Mouse (Mus musculus) lung, postnatal 0 days (tissue): ENCODE measurements around the gene Usp2. TPM values are rescaled to one million over a fixed set of nuclear protein-coding genes. Genes with fewer than 3 reads are reported as not detected.
A peak's percentile ranks its signal among the peaks of the same experiment; 100 is the strongest.

Source experiments
- ATAC-seq: fragments of 200-750 bp; cut with Nextera tagmentation; 2 replicates; pipeline ENCODE4 v1.8.0; 2017; ENCODE audit warnings: moderate library complexity
- DNase-seq: peaks from one replicate; pipeline ENCODE4 v3.0.0-alpha.2; 2016; ENCODE audit warnings: low spot score
- H3K27ac ChIP-seq: fragments of 300-500 bp; sonication (generic); 2 replicates; pipeline ENCODE4 v1.5.1; 2014; ENCODE audit warnings: antibody characterized with exemption, mild to moderate bottlenecking, low read length, mixed read lengths
- H3K27me3 ChIP-seq: fragments of 300-500 bp; sonication (generic); replicated peaks from 2 replicates; pipeline ENCODE4 v1.6.1; 2014; ENCODE audit warnings: low read length, mixed read lengths; ENCODE audit not compliant: insufficient read depth
- H3K36me3 ChIP-seq: fragments of 300-500 bp; sonication (generic); 2 replicates; pipeline ENCODE4 v1.6.1; 2014; ENCODE audit warnings: low read length, mixed read lengths; ENCODE audit not compliant: insufficient read depth
- H3K4me1 ChIP-seq: fragments of 300-500 bp; sonication (generic); 2 replicates; pipeline ENCODE4 v1.6.1; 2014; ENCODE audit warnings: antibody characterized with exemption, low read depth, low read length, mixed read lengths; ENCODE audit not compliant: insufficient read depth
- H3K4me2 ChIP-seq: fragments of 300-500 bp; sonication (generic); replicated peaks from 2 replicates; pipeline ENCODE4 v1.6.1; 2014; ENCODE audit warnings: low read depth, mild to moderate bottlenecking, low read length, moderate library complexity, mixed read lengths
- H3K4me3 ChIP-seq: fragments of 300-500 bp; sonication (generic); 2 replicates; pipeline ENCODE4 v1.5.1; 2014; ENCODE audit warnings: low read depth, low read length
- H3K9ac ChIP-seq: fragments of 300-500 bp; sonication (generic); replicated peaks from 2 replicates; pipeline ENCODE4 v1.6.1; 2014; ENCODE audit warnings: low read depth, mild to moderate bottlenecking
- H3K9me3 ChIP-seq: fragments of 300-500 bp; sonication (generic); 2 replicates; pipeline ENCODE4 v1.6.1; 2016; ENCODE audit warnings: low read length, mixed read lengths
- CTCF ChIP-seq: IDR thresholded peaks from 2 replicates; pipeline ENCODE4 v1.5.1; 2016; ENCODE audit warnings: antibody characterized with exemption, mild to moderate bottlenecking
- EP300 ChIP-seq: IDR thresholded peaks from 2 replicates; pipeline ENCODE4 v1.6.1; 2016; ENCODE audit warnings: antibody characterized with exemption, mild to moderate bottlenecking, control low read depth
- WGBS: fragments of 180-500 bp; shearing (Covaris S2); extraction: QIAGEN DNeasy Blood & Tissue Kit; methylation state at CpG from one replicate; pipeline ENCODE4 v1.1.7; 2014; 5-methylcytosine and 5-hydroxymethylcytosine counted together
- polyA plus RNA-seq: library from polyadenylated mRNA; unstranded; fragments of >200 nt; fragmentation: Nextera tagmentation; extraction: Ambion mirVana; gene quantifications from 2 replicates; pipeline ENCODE4 v1.2.1, GENCODE M21; 2015

Usp2 gene
- polyA plus RNA-seq, 1 experiment from 2014 or later: 11.0 TPM

- no peaks in the 10 kb centered on the region for H3K36me3 ChIP-seq
- TF ChIP-seq EP300 (no peak), CTCF (no peak)
- peak within 1 kb of the TSS; percentile 53 for H3K9ac ChIP-seq
- H3K27ac ChIP-seq: no peak within 1 kb of the TSS
- no peaks in the 10 kb centered on the region for H3K9me3 ChIP-seq
- H3K27me3 ChIP-seq: no peaks in the 10 kb centered on the region
- 1% methylated on average over 37 of the region's 51 CpGs for WGBS
- H3K4me1 ChIP-seq: peaks cover 13% of the 10 kb centered on the region
- ATAC-seq: peak; percentile 98
- peak within 1 kb of the TSS; percentile 73 for H3K4me3 ChIP-seq
- peak; percentile 99 for DNase-seq
- peak within 1 kb of the TSS; percentile 59 for H3K4me2 ChIP-seq
Observed at GRCm38 (mm10) chr9:44113105-44113789, 46.4 kb downstream of the Usp2 start, which contains the start of the genes Gm49380 and Rnf26. Gm49380 (minus strand) TSS chr9:44113500. Rnf26 (minus strand) TSS chr9:44113517.

- ATAC-seq (no peak), DNase-seq (no peak)
- Histone ChIP-seq H3K4me2 (no peak overlapping the region), H3K9me3 (no peaks in the 10 kb centered on the region), H3K27me3 (no peaks in the 10 kb centered on the region), H3K4me3 (no peak overlapping the region), H3K9ac (no peak overlapping the region), H3K4me1 (peaks cover 8% of the 10 kb centered on the region), H3K36me3 (no peaks in the 10 kb centered on the region), H3K27ac (no peak overlapping the region)
- WGBS: 53% methylated on average over 2 of the region's 2 CpGs
- TF ChIP-seq CTCF (no peak), EP300 (no peak)
Observed at GRCm38 (mm10) chr9:44114453-44114852, 47.6 kb downstream of the Usp2 start.

- no peak overlapping the region for H3K4me2 ChIP-seq
- no peak for DNase-seq
- H3K4me1 ChIP-seq: no peaks in the 10 kb centered on the region; the same call in 1 of the 2 replicates
- no peaks in the 10 kb centered on the region for H3K36me3 ChIP-seq
- no peaks in the 10 kb centered on the region for H3K9me3 ChIP-seq
- 80% methylated on average over 9 of the region's 9 CpGs for WGBS
- no peak overlapping the region for H3K4me3 ChIP-seq
- TF ChIP-seq CTCF: no peak
- H3K27ac ChIP-seq: no peak overlapping the region
- ATAC-seq: no peak
- H3K9ac ChIP-seq: no peak overlapping the region
- no peaks in the 10 kb centered on the region for H3K27me3 ChIP-seq
Observed at GRCm38 (mm10) chr9:44115599-44115998, 48.8 kb downstream of the Usp2 start.

- WGBS: 90% methylated on average over 4 of the region's 4 CpGs
- no peaks in the 10 kb centered on the region for H3K36me3 ChIP-seq
- no peak overlapping the region for H3K27ac ChIP-seq
- H3K9me3 ChIP-seq: no peaks in the 10 kb centered on the region
- H3K27me3 ChIP-seq: no peaks in the 10 kb centered on the region
- DNase-seq (no peak), ATAC-seq (no peak)
- no peak overlapping the region for H3K4me2 ChIP-seq
- H3K9ac ChIP-seq: no peak overlapping the region
- H3K4me1 ChIP-seq: no peaks in the 10 kb centered on the region; the same call in 1 of the 2 replicates
- TF ChIP-seq EP300 (no peak), CTCF (peak; percentile 44)
- no peak overlapping the region for H3K4me3 ChIP-seq
Observed at GRCm38 (mm10) chr9:44116182-44116581, 49.4 kb downstream of the Usp2 start.

GRCm38 (mm10) chr9:44119011-44119410 is 52.2 kb downstream of the Usp2 start:
- Histone ChIP-seq H3K27ac (no peak overlapping the region), H3K36me3 (no peaks in the 10 kb centered on the region), H3K9ac (no peak overlapping the region), H3K9me3 (no peaks in the 10 kb centered on the region), H3K4me2 (no peak overlapping the region), H3K27me3 (no peaks in the 10 kb centered on the region), H3K4me1 (no peaks in the 10 kb centered on the region; the same call in 1 of the 2 replicates), H3K4me3 (no peak overlapping the region)
- TF ChIP-seq CTCF (peak; percentile 70), EP300 (no peak)
- DNase-seq (no peak), ATAC-seq (no peak)
- 52% methylated on average over 5 of the region's 5 CpGs for WGBS

GRCm38 (mm10) chr9:44119948-44120465 is 53.2 kb downstream of the Usp2 start:
- Histone ChIP-seq H3K36me3 (no peaks in the 10 kb centered on the region), H3K4me2 (no peak overlapping the region), H3K27ac (no peak overlapping the region), H3K4me3 (no peak overlapping the region), H3K4me1 (no peaks in the 10 kb centered on the region; the same call in 1 of the 2 replicates), H3K9me3 (no peaks in the 10 kb centered on the region), H3K9ac (no peak overlapping the region), H3K27me3 (no peaks in the 10 kb centered on the region)
- WGBS: 50% methylated on average over 8 of the region's 8 CpGs
- DNase-seq (no peak), ATAC-seq (no peak)
- no peak for TF ChIP-seq CTCF
- TF ChIP-seq EP300: no peak
